Mouse (Mus musculus): ENCODE data around the gene Smim15.

GRCm38 (mm10) chr13:108046891-108047290, 2.6 kb downstream of the Smim15 start:
- no peak for TF ChIP-seq POLR2A (IDR thresholded peaks at IDR 0.05; ENCODE audit: low read depth, low read length)
- no peak for TF ChIP-seq CTCF (IDR thresholded peaks at IDR 0.05; ENCODE audit: extremely low read depth, insufficient read length, insufficient replicate concordance, low read depth, low read length)
